Mouse (Mus musculus): ENCODE measurements around the gene Vwa3b.

DNA sequence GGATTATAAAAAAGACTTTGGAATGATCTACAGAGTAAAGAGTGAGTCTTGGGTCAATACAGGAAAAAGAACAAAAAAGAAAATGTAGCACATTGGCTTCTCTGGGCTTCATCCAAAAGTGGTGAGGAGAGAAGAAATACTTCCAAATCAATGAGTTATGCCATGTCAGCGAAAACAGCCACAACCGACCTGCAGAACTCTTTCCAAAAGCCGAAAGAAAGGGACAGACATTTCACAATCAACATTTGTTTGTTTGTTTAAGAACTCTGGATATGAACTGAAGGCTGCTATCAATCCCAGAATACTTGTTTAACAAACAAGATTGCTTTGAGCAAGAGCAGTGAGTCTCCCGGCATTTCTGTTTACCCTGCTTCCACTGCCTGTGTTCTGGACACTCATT is 49.6 kb upstream of the Vwa3b start:
- TF ChIP-seq CTCF (IDR thresholded peaks at IDR 0.05; ENCODE audit: control insufficient read depth, insufficient read depth, low read length) (no peak), POLR2A (IDR thresholded peaks at IDR 0.05; ENCODE audit: borderline replicate concordance, control insufficient read depth, low read depth, low read length) (no peak)

All from bone marrow, adult 2 months (tissue).